Mouse (Mus musculus) E14TG2a.4 (cell line): Measurements from ENCODE around the gene Sec23a.

Source experiments
- H3K27me3 ChIP-seq: 2 replicates; pipeline ENCODE4 v1.6.1; 2014; ENCODE audit warnings: low read length, control low read depth; ENCODE audit not compliant: insufficient read depth
- H3K36me3 ChIP-seq: 2 replicates; pipeline ENCODE4 v1.6.1; 2014; ENCODE audit warnings: low read length, control low read depth; ENCODE audit not compliant: insufficient read depth
- H3K4me1 ChIP-seq: replicated peaks from 2 replicates; pipeline ENCODE4 v1.6.1; 2014; ENCODE audit warnings: low read depth, low read length, control low read depth
- H3K4me3 ChIP-seq: replicated peaks from 2 replicates; pipeline ENCODE4 v1.5.1; 2014; ENCODE audit warnings: mild to moderate bottlenecking, low read length
- H3K9me3 ChIP-seq: 2 replicates; pipeline ENCODE4 v1.6.1; 2014; ENCODE audit warnings: low read length, control low read depth
- CTCF ChIP-seq: conservative IDR thresholded peaks from 2 replicates; pipeline ENCODE4 v1.5.1; 2014; ENCODE audit warnings: low read length
- NANOG ChIP-seq: IDR thresholded peaks from 2 replicates; pipeline ENCODE4 v1.6.1; 2014; ENCODE audit warnings: borderline replicate concordance, low read length, mixed read lengths
- POU5F1 ChIP-seq: IDR thresholded peaks from 2 replicates; pipeline ENCODE4 v1.6.1; 2014; ENCODE audit warnings: low read length, borderline replicate concordance

Gene Sec23a

DNA sequence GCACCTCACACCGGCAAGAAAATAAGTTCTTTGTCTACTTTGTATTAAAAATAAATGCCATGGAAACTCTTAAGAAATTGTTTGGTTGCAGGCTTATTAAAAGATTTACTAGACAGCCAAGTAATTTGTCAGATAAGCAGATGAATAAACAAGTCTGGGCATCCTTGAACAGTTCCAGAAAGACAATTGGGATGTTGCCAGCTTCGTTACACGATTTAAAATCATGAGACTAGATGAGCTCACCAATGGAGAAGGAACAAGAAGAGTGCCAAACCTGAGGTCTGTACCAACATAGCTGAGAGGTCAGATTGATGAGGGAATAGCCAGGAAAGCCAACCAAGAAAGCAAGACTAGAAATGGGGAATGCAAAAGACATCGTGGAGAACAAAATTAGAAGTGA, 102.0 kb downstream of the Sec23a start:
- no peaks in the 10 kb centered on the region for H3K27me3 ChIP-seq
- H3K9me3 ChIP-seq, result no peaks in the 10 kb centered on the region
- no peak overlapping the region for H3K4me3 ChIP-seq
- H3K36me3 ChIP-seq, result no peaks in the 10 kb centered on the region
- H3K4me1 ChIP-seq, result no peaks in the 10 kb centered on the region
- TF ChIP-seq NANOG, result no peak
- TF ChIP-seq POU5F1, result no peak
- no peak for TF ChIP-seq CTCF
